Mouse (Mus musculus): ENCODE results near the gene Grrp1. TPM values are rescaled to one million over a fixed set of nuclear protein-coding genes. Genes with fewer than 3 reads are reported as not detected.

Gene Grrp1
- polyA plus RNA-seq, 1 experiment from 2014 or later = 5.8 TPM

DNA sequence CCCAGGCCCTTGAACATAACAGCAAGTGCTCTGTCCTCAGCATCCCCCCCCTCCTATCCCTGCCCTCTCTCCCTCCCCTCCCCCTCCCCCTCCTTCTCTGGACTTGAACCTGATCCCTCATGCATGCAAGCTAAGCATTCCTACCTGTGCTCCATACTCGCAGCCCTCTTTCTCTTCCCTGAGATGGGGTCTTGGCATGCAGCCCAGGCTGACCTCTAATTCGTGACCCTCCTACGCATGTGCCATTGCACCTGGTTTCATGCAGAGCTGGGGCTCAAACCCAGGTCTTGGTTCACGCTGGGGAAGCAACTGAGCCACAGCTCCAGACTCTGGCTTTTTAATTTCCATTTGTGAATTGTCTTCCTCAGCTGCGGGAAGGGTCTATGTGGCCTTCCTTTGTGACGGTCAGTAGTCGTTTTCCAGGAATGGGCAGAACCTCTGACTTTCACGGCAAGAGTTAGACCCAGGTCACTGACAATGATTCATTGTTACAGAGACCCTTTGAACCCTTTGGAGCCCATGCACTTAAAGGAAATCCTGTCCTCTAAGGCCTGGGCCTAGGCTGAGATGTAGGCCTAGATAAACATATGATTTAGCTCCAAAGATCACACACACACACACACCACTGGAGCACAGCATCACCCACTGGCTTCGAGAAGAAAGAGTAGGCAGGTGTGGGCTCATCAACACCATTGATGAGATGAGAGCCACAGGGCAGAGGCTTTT lies 12.1 kb upstream of the Grrp1 start:
- WGBS = 60% methylated on average over 9 of the region's 9 CpGs
- no peak overlapping the region for H3K27ac ChIP-seq
- H3K4me1 ChIP-seq = no peaks in the 10 kb centered on the region
- no peaks in the 10 kb centered on the region for H3K27me3 ChIP-seq
- no peak overlapping the region for H3K4me3 ChIP-seq
- H3K9me3 ChIP-seq = no peaks in the 10 kb centered on the region
- no peak overlapping the region for H3K9ac ChIP-seq
- no peak for ATAC-seq (ENCODE audit: insufficient number of reproducible peaks, low FRiP score, low TSS enrichment, low read depth)
- H3K4me2 ChIP-seq = no peak overlapping the region
- no peaks in the 10 kb centered on the region for H3K36me3 ChIP-seq

GRCm38 (mm10) chr4:134263191-134263590 lies 9.3 kb upstream of the Grrp1 start:
- no peak overlapping the region for H3K9ac ChIP-seq
- H3K27me3 ChIP-seq = no peaks in the 10 kb centered on the region
- H3K27ac ChIP-seq = no peak overlapping the region
- H3K9me3 ChIP-seq = no peaks in the 10 kb centered on the region
- no peak overlapping the region for H3K4me3 ChIP-seq
- no peaks in the 10 kb centered on the region for H3K36me3 ChIP-seq
- ATAC-seq (ENCODE audit: insufficient number of reproducible peaks, low FRiP score, low TSS enrichment, low read depth) = no peak
- no peak overlapping the region for H3K4me2 ChIP-seq
- no peaks in the 10 kb centered on the region for H3K4me1 ChIP-seq
- 29% methylated on average over 6 of the region's 6 CpGs for WGBS

- H3K4me3 ChIP-seq = no peak overlapping the region
- peaks cover 28% of the 10 kb centered on the region for H3K4me1 ChIP-seq
- no peak overlapping the region for H3K9ac ChIP-seq
- no peak overlapping the region for H3K27ac ChIP-seq
- no peaks in the 10 kb centered on the region for H3K9me3 ChIP-seq
- ATAC-seq (ENCODE audit: insufficient number of reproducible peaks, low FRiP score, low TSS enrichment, low read depth) = no peak
- no peaks in the 10 kb centered on the region for H3K36me3 ChIP-seq
- peaks cover 31% of the 10 kb centered on the region for H3K27me3 ChIP-seq
- no peak overlapping the region for H3K4me2 ChIP-seq
- WGBS = 69% methylated on average over 11 of the region's 11 CpGs
Observed at GRCm38 (mm10) chr4:134258354-134258753, 4.4 kb upstream of the Grrp1 start.

DNA sequence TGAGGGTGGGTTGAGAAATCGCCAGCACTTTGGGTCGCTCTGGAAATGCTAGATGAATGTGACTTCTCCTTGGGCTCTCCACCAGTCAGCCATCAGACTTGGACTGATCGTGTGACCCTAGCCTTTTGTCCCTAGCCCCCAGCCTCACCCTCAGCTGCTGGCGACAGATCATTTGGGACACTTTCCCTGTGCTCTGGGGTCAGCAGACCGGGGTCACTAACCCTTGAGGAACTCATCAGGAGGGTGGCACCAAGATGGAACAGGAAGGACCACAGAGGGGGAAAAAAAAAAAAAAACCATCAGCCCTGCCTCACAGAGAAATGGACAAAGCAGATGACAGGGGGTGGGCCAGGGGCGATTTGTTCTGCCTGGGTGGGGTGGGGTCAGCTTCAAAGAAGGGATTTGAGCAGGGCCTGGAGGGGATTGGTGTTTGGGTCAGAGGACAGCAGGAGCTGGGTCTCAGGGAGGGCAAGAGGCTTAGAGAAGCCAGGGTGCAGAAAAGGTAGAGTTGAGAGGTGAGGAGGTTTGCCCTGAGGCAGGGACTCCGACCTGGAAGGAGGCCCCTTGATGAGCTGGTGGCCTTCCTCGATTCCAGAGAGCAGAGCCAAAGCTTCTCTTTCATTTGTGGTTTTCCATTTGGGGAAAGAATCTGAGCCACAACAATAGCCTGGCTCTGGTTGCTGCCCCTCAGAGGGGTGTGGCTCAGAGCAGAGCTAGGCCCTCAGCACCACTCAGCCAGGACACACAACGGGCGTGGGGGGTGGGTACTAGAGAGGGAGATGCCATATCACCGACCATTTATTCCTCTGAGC lies 3.5 kb upstream of the Grrp1 start:
- H3K4me1 ChIP-seq = peaks cover 32% of the 10 kb centered on the region
- H3K4me3 ChIP-seq = no peak overlapping the region
- H3K9me3 ChIP-seq = no peaks in the 10 kb centered on the region
- H3K9ac ChIP-seq = no peak overlapping the region
- H3K36me3 ChIP-seq = no peaks in the 10 kb centered on the region
- H3K27ac ChIP-seq = no peak overlapping the region
- H3K27me3 ChIP-seq = peaks cover 41% of the 10 kb centered on the region
- WGBS = 29% methylated on average over 11 of the region's 11 CpGs
- H3K4me2 ChIP-seq = no peak overlapping the region
- no peak for ATAC-seq (ENCODE audit: insufficient number of reproducible peaks, low FRiP score, low TSS enrichment, low read depth)

- peaks cover 49% of the 10 kb centered on the region for H3K27me3 ChIP-seq
- H3K27ac ChIP-seq = peak overlapping the region; percentile 14; the same call in 1 of the 2 replicates
- H3K9ac ChIP-seq = no peak overlapping the region
- WGBS = 23% methylated on average over 18 of the region's 19 CpGs
- H3K4me1 ChIP-seq = peaks cover 40% of the 10 kb centered on the region
- no peak overlapping the region for H3K4me3 ChIP-seq
- no peak overlapping the region for H3K4me2 ChIP-seq
- 0 out of 2 replicates have a peak, but pooled peaks have one; percentile 1 for ATAC-seq (ENCODE audit: insufficient number of reproducible peaks, low FRiP score, low TSS enrichment, low read depth)
- H3K36me3 ChIP-seq = no peaks in the 10 kb centered on the region
- H3K9me3 ChIP-seq = no peaks in the 10 kb centered on the region
Observed at GRCm38 (mm10) chr4:134256407-134257197, 2.7 kb upstream of the Grrp1 start.

DNA sequence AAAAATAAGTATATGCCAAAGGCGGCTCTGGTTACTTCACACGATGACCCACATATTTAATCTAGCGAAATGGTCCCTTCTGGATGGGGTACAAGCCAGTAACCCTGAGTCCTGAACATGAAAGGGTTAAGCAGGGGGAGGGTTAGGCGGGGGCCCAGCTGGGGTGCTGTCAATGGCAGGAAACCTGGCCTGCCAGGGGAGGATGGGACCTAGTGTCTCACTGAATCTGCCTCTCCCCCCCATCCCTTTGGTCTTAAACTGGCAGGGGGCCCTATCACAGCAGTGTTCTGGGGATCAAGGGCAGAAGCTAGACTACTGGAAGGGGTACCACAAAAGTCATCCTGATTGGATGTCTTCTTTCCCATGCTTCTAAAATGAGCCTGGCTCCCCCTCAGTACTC lies 1.9 kb upstream of the Grrp1 start:
- Histone ChIP-seq H3K36me3 (no peaks in the 10 kb centered on the region), H3K4me1 (peaks cover 48% of the 10 kb centered on the region), H3K27me3 (peaks cover 56% of the 10 kb centered on the region), H3K4me3 (no peak overlapping the region), H3K27ac (0 out of 2 replicates have a peak overlapping the region, but pooled peaks have one; percentile 14), H3K9me3 (no peaks in the 10 kb centered on the region), H3K9ac (no peak overlapping the region), H3K4me2 (no peak overlapping the region)
- ATAC-seq (ENCODE audit: insufficient number of reproducible peaks, low FRiP score, low TSS enrichment, low read depth) = no peak
- WGBS = 34% methylated on average over 4 of the region's 4 CpGs

DNA sequence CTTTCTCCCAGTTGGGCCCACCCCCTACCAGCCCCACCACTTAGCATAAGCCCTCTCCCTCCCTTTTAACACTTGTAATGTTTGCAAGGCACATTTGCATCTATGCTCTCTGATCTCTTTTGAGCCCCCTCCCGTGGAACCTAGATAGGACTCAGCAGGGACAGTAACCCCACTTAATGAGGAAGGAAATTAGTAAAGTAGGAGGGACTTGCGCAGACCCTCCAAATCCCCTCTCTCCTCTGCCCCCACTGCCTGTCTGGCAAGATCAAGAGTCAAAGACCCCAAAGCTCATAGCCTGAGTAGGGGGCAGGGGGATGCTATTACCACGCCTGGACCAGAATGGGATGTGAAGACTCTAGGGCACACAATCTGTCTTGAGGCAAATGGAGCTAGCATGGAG lies 929 bp upstream of the Grrp1 start:
- peaks cover 58% of the 10 kb centered on the region for H3K4me1 ChIP-seq
- ATAC-seq (ENCODE audit: insufficient number of reproducible peaks, low FRiP score, low TSS enrichment, low read depth) = no peak
- H3K4me2 ChIP-seq = no peak overlapping the region
- no peaks in the 10 kb centered on the region for H3K9me3 ChIP-seq
- H3K27me3 ChIP-seq = peaks cover 66% of the 10 kb centered on the region
- H3K9ac ChIP-seq = no peak overlapping the region
- H3K36me3 ChIP-seq = no peaks in the 10 kb centered on the region
- no peak overlapping the region for H3K4me3 ChIP-seq
- 46% methylated on average over 3 of the region's 3 CpGs for WGBS
- H3K27ac ChIP-seq = no peak overlapping the region

GRCm38 (mm10) chr4:134252911-134253721 lies 790 bp downstream of the Grrp1 start:
- Histone ChIP-seq H3K9ac (no peak overlapping the region), H3K4me3 (peak overlapping the region; percentile 52), H3K4me1 (peaks cover 65% of the 10 kb centered on the region), H3K4me2 (peak overlapping the region; percentile 19), H3K36me3 (no peaks in the 10 kb centered on the region), H3K9me3 (no peaks in the 10 kb centered on the region), H3K27me3 (peaks cover 82% of the 10 kb centered on the region), H3K27ac (no peak overlapping the region)
- ATAC-seq (ENCODE audit: insufficient number of reproducible peaks, low FRiP score, low TSS enrichment, low read depth) = no peak
- WGBS = 23% methylated on average over 15 of the region's 15 CpGs

GRCm38 (mm10) chr4:134252131-134252910 lies 1.6 kb downstream of the Grrp1 start:
- peaks cover 60% of the 10 kb centered on the region for H3K4me1 ChIP-seq
- H3K27ac ChIP-seq = no peak overlapping the region
- peak overlapping the region; percentile 96 for H3K4me2 ChIP-seq
- no peaks in the 10 kb centered on the region for H3K9me3 ChIP-seq
- H3K36me3 ChIP-seq = no peaks in the 10 kb centered on the region
- no peak for ATAC-seq (ENCODE audit: insufficient number of reproducible peaks, low FRiP score, low TSS enrichment, low read depth)
- peak overlapping the region; percentile 52 for H3K4me3 ChIP-seq
- peaks cover 90% of the 10 kb centered on the region for H3K27me3 ChIP-seq
- no peak overlapping the region for H3K9ac ChIP-seq
- WGBS = 12% methylated on average over 22 of the region's 22 CpGs

DNA sequence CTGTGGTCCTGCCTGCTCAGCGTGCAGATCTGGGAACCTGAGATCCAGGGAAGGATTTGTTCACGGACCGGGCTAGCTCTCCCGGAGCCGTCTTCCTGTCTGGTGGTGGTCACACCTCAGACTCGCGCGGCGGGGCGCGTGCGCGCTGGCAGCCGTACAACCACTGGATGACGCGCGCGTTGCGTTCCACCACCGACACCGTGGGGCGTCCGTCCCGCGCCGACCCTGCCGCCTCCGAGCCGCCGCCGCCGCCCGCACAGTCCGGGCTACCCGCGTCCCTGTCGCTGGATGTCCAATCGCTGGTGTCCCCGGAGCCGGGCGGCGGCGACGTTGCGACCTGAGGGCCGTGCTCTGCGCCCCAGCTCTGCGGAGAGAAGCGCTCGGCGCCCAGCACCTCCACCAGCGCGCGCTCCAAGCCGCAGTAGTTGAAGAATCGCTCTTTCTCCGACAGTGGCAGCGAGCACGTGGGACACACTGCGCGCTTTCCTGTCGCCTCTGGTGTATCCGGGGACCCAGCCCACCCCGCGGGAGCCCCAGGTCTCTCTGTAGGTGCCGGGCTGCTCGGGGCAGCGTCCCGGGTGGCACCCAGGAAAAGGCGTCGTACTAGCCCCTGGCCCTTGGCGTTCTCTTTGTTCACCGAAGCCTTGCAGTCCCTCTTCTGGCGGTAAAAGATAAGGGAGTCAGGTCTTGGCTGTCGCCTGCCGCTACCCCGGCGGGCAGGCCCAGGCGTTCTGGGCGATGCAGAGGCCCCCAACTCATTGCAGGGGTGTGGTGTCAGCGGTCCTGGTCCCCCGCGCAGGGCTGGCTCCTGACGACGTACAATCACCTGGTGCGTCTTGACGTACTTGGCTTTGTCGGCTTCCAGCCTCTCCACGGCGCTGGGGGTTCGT lies 2.4 kb downstream of the Grrp1 start:
- under 1% methylated on average over 91 of the region's 91 CpGs for WGBS
- ATAC-seq (ENCODE audit: insufficient number of reproducible peaks, low FRiP score, low TSS enrichment, low read depth) = peak; percentile 11; the same call in 1 of the 2 replicates
- peak overlapping the region; percentile 96 for H3K4me2 ChIP-seq
- peak overlapping the region; percentile 52 for H3K4me3 ChIP-seq
- H3K27ac ChIP-seq = no peak overlapping the region
- H3K9ac ChIP-seq = peak overlapping the region; percentile 37; the same call in 1 of the 2 replicates
- H3K27me3 ChIP-seq = peaks cover 95% of the 10 kb centered on the region
- no peaks in the 10 kb centered on the region for H3K36me3 ChIP-seq
- H3K9me3 ChIP-seq = no peaks in the 10 kb centered on the region
- peaks cover 56% of the 10 kb centered on the region for H3K4me1 ChIP-seq

Measured in limb, embryonic 15.5 days (tissue).